Mouse (Mus musculus) ovary, adult 10 weeks (tissue): ENCODE data around the gene Tmem254a. TPM values are rescaled to one million over a fixed set of nuclear protein-coding genes. Genes with fewer than 3 reads are reported as not detected.

ENCODE experiments used
- polyA plus RNA-seq: library from polyadenylated mRNA; stranded (reverse); fragments of 350-450 nt; fragmentation: Illumina TruSeq; extraction: RNeasy Lipid Tissue Mini Kit (QIAGEN cat#74804); gene quantifications from one replicate; pipeline ENCODE4 v1.2.3, GENCODE M21; 2014

Tmem254a gene
- polyA plus RNA-seq = 16.9 TPM

DNA sequence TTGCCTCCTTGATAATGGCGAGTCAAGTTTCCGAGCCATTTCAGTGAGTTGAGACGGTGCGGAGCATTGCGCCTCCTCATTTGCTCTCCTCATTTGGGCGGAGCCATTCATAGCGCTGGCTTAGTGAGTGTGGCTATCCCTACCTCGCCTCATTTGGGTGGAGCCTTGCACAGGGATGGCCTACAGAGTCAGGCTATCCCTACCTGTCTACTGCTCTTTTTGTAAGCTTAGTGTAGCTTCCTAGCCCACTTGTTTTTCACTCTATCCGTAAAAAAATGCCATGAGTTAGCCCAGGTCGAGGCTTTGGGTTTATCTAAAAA, at the start of gene Tmem254a:
TSS of gene Tmem254a (minus strand) at position 111 of the 320 bp plus-strand sequence.

DNA sequence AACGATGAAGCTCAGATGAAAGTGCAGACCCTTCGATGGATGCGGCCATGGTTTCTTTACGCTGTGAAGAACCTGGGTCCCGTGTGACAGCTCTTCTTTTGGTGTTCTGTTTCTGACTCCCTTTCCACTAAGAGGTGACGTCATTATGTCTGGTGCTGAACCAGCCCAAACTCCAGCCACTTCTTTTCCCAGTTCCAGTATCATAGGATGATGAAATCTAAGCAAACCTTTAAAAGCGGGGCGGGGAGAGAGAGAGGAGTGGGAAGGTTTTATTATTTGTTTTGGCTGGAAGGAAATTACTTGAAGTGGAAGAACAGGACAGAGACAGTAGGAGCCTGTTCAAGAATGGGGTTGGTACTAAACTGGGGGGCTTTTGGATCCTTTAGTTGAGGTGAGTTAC, 10.5 kb upstream of the Tmem254a start, which contains the start of gene Cphx1:
TSS of gene Cphx1 (plus strand) at position 301 of the 400 bp plus-strand sequence.

DNA sequence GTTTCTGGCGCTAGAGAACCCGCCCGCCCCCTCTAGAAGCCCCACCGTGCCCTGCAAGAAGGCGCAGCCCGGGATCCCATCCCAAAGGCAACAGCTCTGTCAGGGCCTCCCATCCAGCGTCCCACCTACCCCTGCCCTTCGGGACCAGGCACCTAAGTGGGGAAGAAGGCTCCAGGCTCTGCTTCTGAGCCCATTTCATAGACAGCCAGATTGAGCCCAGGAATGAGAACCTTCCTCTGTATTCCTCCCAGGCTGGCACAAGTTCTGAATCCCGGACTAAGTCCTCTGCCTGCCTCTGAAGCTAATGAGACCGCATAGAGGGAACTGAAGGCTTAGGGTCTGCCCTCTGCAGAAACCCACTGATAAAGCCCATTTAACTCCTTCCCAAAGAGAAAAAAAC, 24.5 kb downstream of the Tmem254a start, which contains the start of gene Plac9a:
TSS of gene Plac9a (minus strand) at position 101 of the 400 bp plus-strand sequence.

Other genes with a start within 250 kb of the Tmem254a start
- gene Ppif, start 233.5 kb downstream of the Tmem254a start, polyA plus RNA-seq = 5.4 TPM
- gene Zcchc24, start 158.6 kb downstream of the Tmem254a start, polyA plus RNA-seq = 74.1 TPM
- gene Anxa11, start 85.5 kb downstream of the Tmem254a start, polyA plus RNA-seq = 13.0 TPM
- not detected for gene Plac9a, start 24.6 kb downstream of the Tmem254a start, polyA plus RNA-seq
- 10.7 TPM for gene Cphx1, start 10.6 kb upstream of the Tmem254a start, polyA plus RNA-seq
- gene Duxbl1, start 50.9 kb upstream of the Tmem254a start, polyA plus RNA-seq = 1.5 TPM
- 5.3 TPM for gene Gm9780, start 115.0 kb upstream of the Tmem254a start, polyA plus RNA-seq
- not detected for gene Tmem254c, start 139.7 kb upstream of the Tmem254a start, polyA plus RNA-seq
- gene Cphx2, start 153.8 kb upstream of the Tmem254a start, polyA plus RNA-seq = not detected
- 2.3 TPM for gene Cphx3, start 154.6 kb upstream of the Tmem254a start, polyA plus RNA-seq
- gene Duxbl2, start 190.7 kb upstream of the Tmem254a start, polyA plus RNA-seq = 8.2 TPM